Mouse (Mus musculus) lung, postnatal 4 days (tissue): ENCODE measurements at regions not wholly inside any gene's neighbourhood (a gene's known extent, or its start where the extent isn't known, plus 50 kb on each side); places are given as distances from the start of the nearest gene placed in this dataset.
A peak's percentile ranks its signal among the peaks of the same experiment; 100 is the strongest.

ENCODE experiments used
- DNase-seq, 2 experiments: peaks; one replicate each; pipeline ENCODE4 v3.0.0; 2021

GRCm38 (mm10) chr17:83959159-83959848, 111.5 kb upstream of the Haao start:
- DNase-seq, result peak in 1 of 2 experiments; percentile 25

DNA sequence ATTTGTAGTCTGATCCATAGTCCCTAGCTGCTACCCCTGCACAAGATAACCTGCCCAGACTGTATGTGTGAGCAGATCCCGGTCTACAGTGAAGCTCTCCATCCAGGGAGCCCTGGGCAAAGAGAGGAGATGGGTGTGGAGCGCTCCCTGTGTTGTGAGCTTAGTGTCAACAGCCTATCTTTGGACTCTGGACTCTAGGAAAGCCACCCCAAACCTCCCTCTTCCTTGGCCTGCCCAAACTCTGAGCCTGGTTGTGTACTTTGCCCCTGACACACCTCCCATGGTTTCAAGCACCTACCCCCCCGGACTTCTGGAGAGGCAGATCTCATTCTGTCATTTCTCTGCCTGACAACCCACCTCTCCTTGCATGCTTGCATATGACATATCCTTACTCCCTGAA, 110.9 kb upstream of the Haao start:
- no peak for DNase-seq

DNA sequence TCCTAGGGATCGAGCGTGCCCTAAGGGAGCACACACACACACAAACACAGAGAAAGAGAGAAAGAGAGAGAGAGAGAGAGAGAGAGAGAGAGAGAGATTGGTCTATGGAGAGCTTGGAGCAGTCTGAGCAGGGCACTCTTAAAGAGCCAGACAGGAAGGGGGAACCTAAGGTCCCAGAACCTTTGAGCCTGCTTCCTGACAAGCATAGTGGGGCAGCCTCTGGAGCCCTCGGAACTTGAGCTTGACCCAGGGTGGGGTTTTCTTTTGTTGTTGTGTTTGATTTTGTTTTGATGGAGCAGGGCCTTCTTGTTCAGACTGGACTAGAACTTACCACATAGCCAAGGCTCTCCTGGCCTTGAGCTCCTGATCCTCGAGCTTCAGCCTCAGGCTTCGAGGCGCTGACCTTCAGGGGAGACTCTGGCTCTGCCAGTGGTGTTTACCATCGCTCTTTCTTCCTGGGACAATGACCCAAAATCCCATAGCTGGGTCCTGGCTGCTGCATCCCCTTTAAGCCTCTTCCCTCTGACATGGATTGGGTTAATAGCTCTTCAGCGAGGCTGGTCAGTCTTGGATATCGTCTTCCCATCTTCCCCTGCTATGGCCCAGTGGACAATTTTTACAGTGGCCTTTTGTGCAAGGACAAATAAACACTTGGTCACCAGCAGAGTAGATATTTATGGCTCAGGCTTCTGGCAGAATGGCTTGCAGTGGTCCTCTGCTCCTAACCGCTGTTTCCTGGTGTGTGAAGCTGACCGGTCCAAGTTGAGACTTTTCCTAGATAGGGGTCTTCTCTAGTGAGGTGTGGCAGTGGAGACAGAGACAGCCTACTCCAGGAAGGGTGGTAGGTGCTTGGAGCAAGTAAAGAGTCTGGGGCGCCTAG, 110.1 kb upstream of the Haao start:
- no peak for DNase-seq

DNA sequence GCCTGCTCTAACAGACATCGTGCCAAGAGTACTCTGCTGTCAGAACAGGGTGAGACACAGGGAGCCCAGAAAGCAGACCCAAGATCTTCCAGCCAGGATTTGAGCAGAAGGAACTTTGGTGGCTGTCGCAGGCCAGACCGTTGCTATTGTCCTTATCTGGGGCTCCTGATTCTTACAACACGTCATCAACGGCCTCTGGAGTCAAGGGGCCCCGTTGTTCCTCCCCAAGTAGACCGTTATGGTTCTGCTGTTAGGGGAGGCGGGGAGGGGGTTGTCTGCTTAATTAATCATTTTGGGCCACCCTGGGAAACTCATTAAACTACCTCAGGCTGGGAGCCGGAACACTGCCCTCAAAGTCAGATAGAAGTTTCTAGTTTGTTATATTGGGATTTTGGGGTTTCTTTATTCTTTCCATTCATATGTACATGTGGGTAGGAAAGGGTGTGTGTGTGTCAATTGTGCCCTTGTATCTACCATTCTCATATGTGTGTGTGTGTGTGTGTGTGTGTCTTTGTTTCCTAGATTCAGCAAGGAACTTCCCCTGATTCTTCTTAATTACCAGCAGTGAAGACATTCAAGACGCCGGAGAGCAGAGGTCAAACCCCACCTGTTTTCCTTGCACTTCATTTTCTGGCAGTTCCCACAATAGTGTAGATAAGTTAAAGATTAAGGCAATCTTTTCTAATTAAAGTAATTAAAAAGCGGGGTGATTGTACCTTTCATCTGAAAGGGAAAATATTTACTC, 109.2 kb upstream of the Haao start:
- DNase-seq, result no peak

DNA sequence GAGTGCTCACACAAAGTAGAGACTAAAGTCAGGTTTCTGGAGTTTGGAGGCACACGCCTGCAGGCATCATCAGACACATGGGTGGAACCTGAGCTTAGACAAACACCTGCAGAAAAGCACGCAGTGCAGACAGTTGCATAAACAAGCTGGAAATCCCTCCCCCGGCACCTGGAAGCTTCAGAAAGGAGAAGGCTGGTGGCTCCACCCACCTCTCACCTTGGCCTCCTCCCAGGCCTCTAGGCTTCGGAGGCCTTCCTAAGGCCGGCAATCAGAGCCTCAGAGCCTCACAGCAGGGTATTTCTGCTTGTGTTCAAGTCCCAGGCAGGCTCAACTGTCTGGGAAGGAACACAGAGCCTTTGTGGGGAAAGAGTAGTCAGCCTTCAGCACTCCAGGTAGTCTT, 108.2 kb upstream of the Haao start:
- DNase-seq, result peak; percentile 51 to 67

DNA sequence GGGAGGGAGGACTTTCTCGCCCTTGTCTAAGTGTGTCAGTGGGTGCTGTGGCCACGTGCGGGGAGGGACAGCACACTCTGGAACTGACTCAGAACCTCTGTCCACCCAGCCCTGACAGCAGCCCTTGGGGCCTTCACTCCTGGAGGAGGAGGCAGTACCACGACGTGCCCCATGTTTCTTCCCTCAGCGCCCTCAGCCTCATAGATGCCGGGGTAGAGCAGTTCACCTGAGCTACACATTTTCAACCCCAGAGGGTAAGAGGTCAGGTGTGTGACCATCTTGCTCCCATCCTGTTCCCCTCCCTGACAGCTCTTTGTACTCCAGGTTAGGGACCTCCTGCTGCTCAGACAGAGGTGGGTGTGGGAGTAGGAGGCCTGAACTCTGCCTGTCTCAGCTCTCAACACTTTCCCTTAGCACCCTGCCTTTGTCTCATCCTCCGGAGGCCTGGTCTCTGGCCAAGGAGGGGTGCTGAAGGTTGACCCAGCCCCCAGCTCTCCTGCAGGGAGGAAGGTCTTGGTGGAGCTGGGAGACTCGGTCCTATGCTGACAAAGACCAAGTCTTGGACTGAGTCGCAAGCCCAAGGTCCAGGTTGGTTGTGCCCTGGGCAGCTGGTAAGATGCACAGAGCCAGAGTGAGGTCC, 107.4 kb upstream of the Haao start:
- no peak for DNase-seq

DNA sequence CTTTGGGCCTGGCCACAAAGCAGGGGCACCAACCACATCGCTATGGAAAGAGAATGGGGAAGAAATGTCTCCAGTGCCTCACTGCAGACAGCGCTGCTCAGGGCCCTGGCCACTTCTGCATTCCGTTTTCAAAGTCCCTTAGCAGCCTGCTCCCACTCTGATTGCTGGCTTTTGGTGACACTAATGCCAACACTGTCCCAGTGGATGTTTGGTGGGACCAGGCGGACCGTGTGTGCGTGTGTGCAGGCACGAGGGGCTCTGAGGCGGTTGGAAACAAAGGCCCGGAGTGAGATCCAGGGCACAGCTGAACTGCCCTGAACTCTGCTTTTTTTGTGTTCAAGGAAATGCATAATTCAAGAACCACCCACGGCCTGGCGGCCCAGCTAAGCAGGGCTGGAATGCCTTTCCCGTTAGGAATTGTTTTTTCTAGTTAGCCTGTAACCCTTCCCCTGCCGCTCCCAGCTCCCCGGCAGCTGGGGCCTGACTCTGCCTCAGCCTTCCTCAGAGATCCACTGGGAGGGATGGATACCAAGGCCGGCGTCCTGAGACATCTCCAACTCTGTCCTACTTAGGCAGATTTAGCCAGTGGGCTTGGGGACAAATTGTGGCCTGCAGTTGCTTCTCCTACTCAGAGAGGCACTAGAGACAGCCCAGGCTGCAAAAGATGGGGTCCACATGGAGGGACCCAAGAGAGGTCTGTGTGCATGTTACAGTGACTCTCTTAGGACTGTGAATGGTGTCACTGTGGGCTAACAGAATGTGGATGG, 106.7 kb upstream of the Haao start:
- peak; percentile 68 to 82 for DNase-seq

- DNase-seq, result no peak
Observed at GRCm38 (mm10) chr17:83953656-83954055, 105.9 kb upstream of the Haao start.

- DNase-seq, result no peak
Observed at GRCm38 (mm10) chr17:83946718-83947117, 99.0 kb upstream of the Haao start.

- DNase-seq, result no peak
Observed at GRCm38 (mm10) chr17:83939344-83939743, 91.6 kb upstream of the Haao start.

DNA sequence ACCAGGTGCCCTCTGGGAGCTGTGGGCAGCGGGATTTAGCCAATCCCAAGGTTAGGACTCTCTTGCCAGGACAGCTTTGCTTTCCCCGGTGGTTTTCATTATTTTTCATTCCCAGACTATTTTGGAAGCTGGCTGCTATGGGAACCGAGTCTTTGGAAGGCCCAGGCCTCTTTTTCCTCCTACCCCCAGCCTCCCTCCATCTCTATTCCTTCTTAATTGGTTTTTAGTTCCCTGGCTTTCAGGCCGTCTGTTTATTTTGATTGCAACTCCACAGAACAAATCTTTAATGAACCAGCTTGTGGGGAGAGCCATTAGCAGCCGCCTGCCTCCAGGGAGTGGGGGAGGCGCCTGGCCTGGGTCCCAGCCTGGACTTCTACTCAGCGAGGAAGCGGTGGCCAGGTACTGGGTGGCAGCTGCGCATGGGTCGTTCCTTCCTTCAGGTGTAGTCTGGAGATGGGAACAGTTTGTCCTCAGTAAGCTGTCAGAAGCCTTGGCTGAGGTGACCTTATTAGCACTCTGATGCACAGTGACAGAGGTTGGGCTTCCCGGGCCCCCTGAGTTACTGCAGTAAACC, 91.0 kb upstream of the Haao start:
- DNase-seq, result peak in 1 of 2 experiments; percentile 61

DNA sequence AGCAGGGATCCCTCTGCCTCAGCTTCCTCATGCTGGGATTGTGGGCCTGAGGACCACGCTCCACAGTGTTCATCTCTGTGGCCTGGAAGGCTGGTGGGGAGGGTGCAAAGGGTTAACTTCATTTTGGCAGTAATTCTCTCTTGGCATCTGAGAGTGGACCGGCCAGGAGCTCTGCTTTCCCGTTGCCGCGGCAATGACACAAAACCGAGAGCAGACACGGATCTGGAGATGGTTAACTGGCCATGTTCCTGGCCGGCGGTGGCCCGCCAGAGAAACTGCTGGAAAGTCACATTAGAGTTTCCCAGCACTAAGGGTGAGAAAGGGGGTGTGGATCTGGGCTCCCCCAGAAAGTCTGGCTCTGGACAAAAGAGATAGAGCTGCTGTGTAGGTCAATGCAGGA, 89.8 kb upstream of the Haao start:
- peak; percentile 60 to 79 for DNase-seq

DNA sequence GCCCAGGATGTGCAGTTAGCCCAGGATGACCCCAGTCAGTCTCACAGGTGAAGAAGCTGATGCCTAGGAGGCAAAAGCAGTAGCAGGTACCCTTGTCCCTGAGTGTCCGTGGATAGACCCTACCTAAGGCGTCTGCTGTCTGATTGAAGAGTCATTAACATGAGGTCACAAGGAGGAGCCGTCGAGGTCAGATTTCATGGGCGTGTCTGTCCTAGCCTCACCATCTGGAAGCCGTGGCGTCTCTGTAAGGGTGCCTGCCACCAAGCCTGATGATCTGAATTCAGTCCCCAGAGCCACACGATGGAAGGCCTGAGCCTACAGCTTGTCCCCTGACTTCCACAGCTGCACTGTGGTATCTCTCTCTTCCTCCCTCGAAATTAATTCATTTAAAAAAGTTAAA, 88.9 kb upstream of the Haao start:
- no peak for DNase-seq

GRCm38 (mm10) chr17:83935969-83936368, 88.2 kb upstream of the Haao start:
- no peak for DNase-seq

DNA sequence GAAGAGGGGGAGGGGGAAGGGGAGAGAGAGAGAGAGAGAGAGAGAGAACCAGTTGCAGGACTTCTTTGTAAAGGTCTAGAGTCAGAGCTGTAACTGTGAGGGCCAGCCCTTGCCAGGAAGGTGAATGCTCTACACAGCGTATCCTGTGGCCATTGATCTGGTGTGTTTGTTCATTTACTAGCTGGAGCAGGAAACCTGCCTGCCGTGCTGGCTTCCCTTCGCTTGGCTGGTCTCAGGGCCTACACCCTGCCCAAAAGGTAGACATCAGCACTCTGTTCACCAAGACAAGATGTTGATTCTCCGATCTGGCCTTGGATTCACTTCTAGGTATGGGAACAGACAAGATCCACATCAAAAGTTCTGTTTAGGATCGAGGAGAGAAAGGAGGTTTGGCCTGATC, 87.5 kb upstream of the Haao start:
- no peak for DNase-seq

- no peak for DNase-seq
Observed at GRCm38 (mm10) chr17:83933743-83934142, 86.0 kb upstream of the Haao start.

GRCm38 (mm10) chr17:83930401-83930800, 82.6 kb upstream of the Haao start:
- no peak for DNase-seq

GRCm38 (mm10) chr17:83927749-83928387, 80.1 kb upstream of the Haao start:
- DNase-seq, result no peak

GRCm38 (mm10) chr17:83924259-83924922, 76.6 kb upstream of the Haao start:
- DNase-seq, result no peak

DNA sequence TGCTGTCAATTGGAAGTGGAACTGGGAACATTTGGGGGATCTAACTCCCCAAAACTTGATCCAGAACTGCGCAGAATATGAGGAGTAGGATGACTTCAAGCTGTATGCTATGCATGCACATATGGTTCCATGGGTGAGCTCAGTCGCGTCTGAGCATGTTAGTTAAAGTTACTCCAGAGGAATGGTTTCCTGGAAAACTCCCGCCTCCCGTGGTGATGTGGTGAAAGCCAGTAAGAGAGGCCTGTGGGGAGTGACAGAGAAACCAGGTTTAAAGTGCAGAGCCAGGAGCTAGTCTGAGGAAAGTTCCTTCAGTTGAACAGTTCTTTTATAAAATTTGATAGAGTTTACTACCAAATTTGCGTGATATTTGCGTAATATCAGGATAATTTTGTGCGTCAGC, 73.1 kb upstream of the Haao start:
- no peak for DNase-seq

GRCm38 (mm10) chr17:83920225-83920624, 72.5 kb upstream of the Haao start:
- no peak for DNase-seq
